Mouse (Mus musculus) granulocyte monocyte progenitor cell, adult 5-6 weeks (primary cell): ENCODE measurements at regions not wholly inside any gene's neighbourhood (a gene's known extent, or its start where the extent isn't known, plus 50 kb on each side); places are given as distances from the start of the nearest gene placed in this dataset.

Experiments
- ATAC-seq: replicated peaks from 2 replicates; pipeline ENCODE4 v1.8.0; 2016; ENCODE audit warnings: mild to moderate bottlenecking, moderate TSS enrichment, inconsistent platforms; ENCODE audit not compliant: poor library complexity, severe bottlenecking

DNA sequence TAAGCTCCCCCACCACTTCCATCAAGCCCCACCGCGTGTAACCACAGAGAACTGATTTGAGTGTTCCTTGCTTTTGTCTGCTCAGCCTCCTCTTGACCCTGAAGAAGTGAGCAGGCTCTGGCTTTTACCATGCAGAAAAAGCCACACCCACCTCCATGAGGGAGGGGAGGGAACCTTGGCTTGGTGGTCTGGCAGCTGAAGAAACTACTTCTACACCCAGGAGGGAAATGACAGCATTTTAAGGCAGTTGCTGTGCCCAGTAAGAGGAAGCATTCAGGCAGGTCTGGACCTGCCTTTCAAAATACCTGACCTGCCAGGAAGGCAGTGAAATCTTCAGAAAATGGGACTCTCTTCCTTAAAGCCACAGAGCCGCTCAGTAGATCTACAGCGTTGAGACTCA is 156.9 kb upstream of the Ofcc1 start:
- no peak for ATAC-seq

DNA sequence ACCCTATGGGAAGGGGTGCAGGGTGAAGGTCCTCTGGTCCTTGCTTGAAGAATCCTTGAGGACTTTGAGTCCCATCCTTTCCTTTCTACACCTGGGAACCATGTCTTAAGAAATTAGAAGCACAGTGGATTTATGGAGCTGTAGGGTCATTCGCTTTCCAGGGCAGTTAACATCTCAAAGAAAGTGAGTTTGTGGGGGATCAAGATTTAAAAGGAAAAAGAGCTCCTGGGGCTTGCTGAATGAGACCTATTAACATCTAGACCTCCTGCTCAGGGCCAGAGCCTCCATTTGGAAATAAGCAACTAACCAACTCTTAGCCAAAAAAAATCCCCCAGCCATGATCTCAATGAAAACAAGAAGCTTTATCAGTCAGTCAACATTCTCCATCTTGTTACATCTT is 148.0 kb upstream of the Ofcc1 start:
- ATAC-seq = no peak

- ATAC-seq = no peak
Observed at GRCm38 (mm10) chr13:40480830-40481229, 119.6 kb upstream of the Ofcc1 start.

DNA sequence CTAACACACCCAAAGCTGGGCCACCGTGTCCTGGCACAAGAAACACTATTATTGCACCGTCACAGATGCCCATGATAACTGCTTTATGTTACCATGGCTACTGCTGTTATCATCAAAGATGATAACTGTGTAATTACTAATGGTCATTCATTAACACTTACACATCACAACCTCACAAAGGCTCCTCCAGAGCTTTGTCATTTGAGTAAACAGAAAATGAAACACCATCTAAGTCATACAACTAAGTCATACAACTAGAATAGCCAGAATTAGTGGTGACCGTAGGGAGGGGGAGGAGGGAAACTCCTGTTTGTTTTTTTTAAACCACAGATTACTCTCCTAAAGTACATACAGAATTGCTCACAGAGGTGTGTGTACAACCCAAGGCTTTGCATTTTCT is 111.4 kb upstream of the Ofcc1 start:
- ATAC-seq = no peak

GRCm38 (mm10) chr13:40469162-40469561 is 107.9 kb upstream of the Ofcc1 start:
- no peak for ATAC-seq

- ATAC-seq = peak; percentile 55
Observed at GRCm38 (mm10) chr13:40453360-40453759, 92.1 kb upstream of the Ofcc1 start.

- ATAC-seq = no peak
Observed at GRCm38 (mm10) chr13:40429831-40430230, 68.6 kb upstream of the Ofcc1 start.

- ATAC-seq = no peak
Observed at GRCm38 (mm10) chr13:40423051-40423450, 61.8 kb upstream of the Ofcc1 start.

GRCm38 (mm10) chr13:40417856-40418255 is 56.6 kb upstream of the Ofcc1 start:
- ATAC-seq = no peak

DNA sequence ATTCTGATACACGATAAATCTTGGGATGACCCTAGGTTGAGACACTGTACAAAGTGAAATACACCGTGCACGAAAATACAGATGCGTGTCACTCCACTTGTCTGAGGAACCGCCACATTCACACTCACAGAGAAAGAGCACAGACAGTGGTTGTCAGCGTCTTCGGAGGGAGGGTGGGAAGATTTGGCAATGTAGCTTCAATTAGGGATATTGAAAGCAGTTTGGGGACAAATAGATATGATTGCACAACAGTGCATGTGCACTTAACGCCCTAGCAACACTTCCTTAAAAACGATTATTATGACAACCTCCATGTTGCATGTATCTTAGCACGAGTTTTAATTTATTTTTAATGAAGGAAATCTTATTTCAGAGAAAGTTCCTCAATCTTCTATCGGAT is 51.8 kb upstream of the Ofcc1 start:
- peak; percentile 96 for ATAC-seq
